Mouse (Mus musculus) CH12.LX (cell line): ENCODE data around the gene Stat6. TPM values are rescaled to one million over a fixed set of nuclear protein-coding genes. Genes with fewer than 3 reads are reported as not detected.

ENCODE experiments used
- DNase-seq: peaks from one replicate; pipeline ENCODE4 v3.0.0-alpha.2; 2013; ENCODE audit errors: extremely low read depth
- H3K27ac ChIP-seq: 2 replicates; pipeline ENCODE4 v1.5.1; 2012; ENCODE audit warnings: low read depth, mild to moderate bottlenecking, control low read depth, moderate library complexity; ENCODE audit not compliant: insufficient read depth
- H3K27me3 ChIP-seq: replicated peaks from 2 replicates; pipeline ENCODE3; 2012; ENCODE audit warnings: inconsistent platforms
- H3K36me3 ChIP-seq, 2 experiments: replicated peaks in 1 of 2; 2 replicates each; pipeline versions ENCODE3 to v1.6.1; 2012; ENCODE audit warnings: inconsistent platforms in 1 of 2, low read length in 1 of 2, mild to moderate bottlenecking in 1 of 2, mixed read lengths in 1 of 2, moderate library complexity in 1 of 2; ENCODE audit not compliant: control insufficient read depth in 1 of 2, insufficient read depth in 1 of 2
- H3K4me1 ChIP-seq, 2 experiments: 2 replicates each; pipeline ENCODE4 v1.6.1; 2012; ENCODE audit warnings: inconsistent platforms in 1 of 2, moderate library complexity in 1 of 2; ENCODE audit not compliant: insufficient read depth in 2 of 2, control insufficient read depth in 1 of 2
- H3K4me2 ChIP-seq: 2 replicates; pipeline ENCODE4 v1.6.1; 2012; ENCODE audit warnings: low read depth, mild to moderate bottlenecking, control low read depth; ENCODE audit not compliant: poor library complexity, insufficient read depth, severe bottlenecking
- H3K4me3 ChIP-seq, 3 experiments: fragments of 150-350 bp in 1 of 3; sonication (generic) in 1 of 3; replicated peaks in 1 of 3; 2 replicates each; pipeline versions ENCODE3 to v1.5.1; 2011 to 2012; ENCODE audit warnings: low read depth in 2 of 3, low read length in 2 of 3, mild to moderate bottlenecking in 2 of 3, moderate library complexity in 2 of 3, control low read depth in 1 of 3, improper control_type of control experiment in 1 of 3, inconsistent platforms in 1 of 3, mixed read lengths in 1 of 3; ENCODE audit not compliant: poor library complexity in 1 of 3
- H3K79me2 ChIP-seq: replicated peaks from 2 replicates; pipeline ENCODE4 v1.6.1; 2012; ENCODE audit warnings: mild to moderate bottlenecking, moderate library complexity; ENCODE audit not compliant: control insufficient read depth, poor library complexity, insufficient read depth, severe bottlenecking; ENCODE audit errors: extremely low read depth
- H3K9ac ChIP-seq: 2 replicates; pipeline ENCODE4 v1.6.1; 2012; ENCODE audit warnings: low read depth, mild to moderate bottlenecking, control low read depth, moderate library complexity; ENCODE audit not compliant: insufficient read depth
- H3K9me3 ChIP-seq: replicated peaks from 2 replicates; pipeline ENCODE3; 2012; ENCODE audit warnings: low read length, inconsistent platforms, mixed read lengths
- BHLHE40 ChIP-seq: IDR thresholded peaks from 2 replicates; pipeline ENCODE4 v1.6.1; 2011; ENCODE audit warnings: mild to moderate bottlenecking, low read depth, low read length, improper control_type of control experiment
- CHD1 ChIP-seq: IDR thresholded peaks from 2 replicates; pipeline ENCODE4 v1.6.1; 2012; ENCODE audit warnings: low read depth, low read length, improper control_type of control experiment, inconsistent platforms
- CHD2 ChIP-seq: IDR thresholded peaks from 2 replicates; pipeline ENCODE4 v1.6.1; 2011; ENCODE audit warnings: low read length, improper control_type of control experiment
- CTCF ChIP-seq, 2 experiments: IDR thresholded peaks in 1 of 2; conservative IDR thresholded peaks in 1 of 2; 2 replicates each; pipeline ENCODE4 v1.5.1; 2011 to 2012; ENCODE audit warnings: low read depth in 2 of 2, low read length in 2 of 2, improper control_type of control experiment in 1 of 2, inconsistent platforms in 1 of 2, mild to moderate bottlenecking in 1 of 2, moderate library complexity in 1 of 2
- ELF1 ChIP-seq: IDR thresholded peaks from 2 replicates; pipeline ENCODE4 v1.6.1; 2014; ENCODE audit warnings: low read depth, mild to moderate bottlenecking, inconsistent platforms, low read length, improper control_type of control experiment
- EP300 ChIP-seq: IDR thresholded peaks from 2 replicates; pipeline ENCODE4 v1.6.1; 2011; ENCODE audit warnings: low read length, improper control_type of control experiment
- ETS1 ChIP-seq: conservative IDR thresholded peaks from 2 replicates; pipeline ENCODE4 v1.6.1; 2012; ENCODE audit warnings: low read depth, mild to moderate bottlenecking, inconsistent platforms, low read length, improper control_type of control experiment, moderate library complexity
- GABPA ChIP-seq: IDR thresholded peaks from 2 replicates; pipeline ENCODE4 v1.6.1; 2012; ENCODE audit warnings: low read depth, low read length, improper control_type of control experiment, inconsistent platforms; ENCODE audit not compliant: insufficient replicate concordance
- JUN ChIP-seq: IDR thresholded peaks from 2 replicates; pipeline ENCODE4 v1.6.1; 2011; ENCODE audit warnings: low read depth, mild to moderate bottlenecking, low read length, improper control_type of control experiment, moderate library complexity; ENCODE audit not compliant: insufficient read depth
- JUND ChIP-seq: conservative IDR thresholded peaks from 2 replicates; pipeline ENCODE4 v1.6.1; 2011; ENCODE audit warnings: low read depth, low read length, improper control_type of control experiment
- KAT2A ChIP-seq: IDR thresholded peaks from 2 replicates; pipeline ENCODE4 v1.6.1; 2012; ENCODE audit warnings: low read length, improper control_type of control experiment, inconsistent platforms; ENCODE audit not compliant: insufficient replicate concordance
- MAFK ChIP-seq: IDR thresholded peaks from 2 replicates; pipeline ENCODE4 v1.6.1; 2011; ENCODE audit warnings: low read length, improper control_type of control experiment; ENCODE audit not compliant: insufficient replicate concordance
- MAX ChIP-seq: IDR thresholded peaks from 2 replicates; pipeline ENCODE4 v1.6.1; 2011; ENCODE audit warnings: low read length, improper control_type of control experiment
- MEF2A ChIP-seq: IDR thresholded peaks from 2 replicates; pipeline ENCODE4 v1.6.1; 2014; ENCODE audit warnings: low read depth, mild to moderate bottlenecking, inconsistent platforms, low read length, improper control_type of control experiment, borderline replicate concordance
- MXI1 ChIP-seq: IDR thresholded peaks from 2 replicates; pipeline ENCODE4 v1.6.1; 2011; ENCODE audit warnings: mild to moderate bottlenecking, low read depth, low read length, improper control_type of control experiment
- MYC ChIP-seq: IDR thresholded peaks from 2 replicates; pipeline ENCODE4 v1.6.1; 2011; ENCODE audit warnings: low read depth, mild to moderate bottlenecking, improper control_type of control experiment, low read length
- NELFE ChIP-seq: IDR thresholded peaks from 2 replicates; pipeline ENCODE4 v1.6.1; 2011; ENCODE audit warnings: low read depth, low read length, improper control_type of control experiment
- PAX5 ChIP-seq: IDR thresholded peaks from 2 replicates; pipeline ENCODE4 v1.6.1; 2012; ENCODE audit warnings: low read length, inconsistent platforms, mixed read lengths
- RAD21 ChIP-seq: IDR thresholded peaks from 2 replicates; pipeline ENCODE4 v1.6.1; 2011; ENCODE audit warnings: low read depth, mild to moderate bottlenecking, low read length, improper control_type of control experiment, moderate library complexity
- SIN3A ChIP-seq: IDR thresholded peaks from 2 replicates; pipeline ENCODE4 v1.6.1; 2012; ENCODE audit warnings: low read length, improper control_type of control experiment, inconsistent platforms
- SMC3 ChIP-seq: IDR thresholded peaks from 2 replicates; pipeline ENCODE4 v1.6.1; 2011; ENCODE audit warnings: low read depth, low read length, improper control_type of control experiment
- TBP ChIP-seq: conservative IDR thresholded peaks from 2 replicates; pipeline ENCODE4 v1.6.1; 2011; ENCODE audit warnings: low read depth, low read length, improper control_type of control experiment
- TCF12 ChIP-seq: IDR thresholded peaks from 2 replicates; pipeline ENCODE4 v1.6.1; 2014; ENCODE audit warnings: low read depth, mild to moderate bottlenecking, inconsistent platforms, low read length, improper control_type of control experiment
- UBTF ChIP-seq: IDR thresholded peaks from 2 replicates; pipeline ENCODE4 v1.6.1; 2012; ENCODE audit warnings: low read depth, mild to moderate bottlenecking, inconsistent platforms, low read length, improper control_type of control experiment, moderate library complexity
- USF1 ChIP-seq: IDR thresholded peaks from 2 replicates; pipeline ENCODE4 v1.6.1; 2014; ENCODE audit warnings: low read depth, mild to moderate bottlenecking, inconsistent platforms, low read length, improper control_type of control experiment
- USF2 ChIP-seq: conservative IDR thresholded peaks from 2 replicates; pipeline ENCODE4 v1.6.1; 2011; ENCODE audit warnings: low read depth, low read length, improper control_type of control experiment
- ZC3H11A ChIP-seq: IDR thresholded peaks from 2 replicates; pipeline ENCODE4 v1.6.1; 2012; ENCODE audit warnings: low read depth, mild to moderate bottlenecking, inconsistent platforms, low read length, improper control_type of control experiment
- ZMIZ1 ChIP-seq: IDR thresholded peaks from 2 replicates; pipeline ENCODE4 v1.6.1; 2012; ENCODE audit warnings: low read depth, mild to moderate bottlenecking, inconsistent platforms, low read length, improper control_type of control experiment
- ZNF384 ChIP-seq: IDR thresholded peaks from 2 replicates; pipeline ENCODE4 v1.6.1; 2012; ENCODE audit warnings: low read depth, low read length, improper control_type of control experiment, inconsistent platforms
- dilution Hi-C: fragments of 300-500 bp; cut with MboI; formaldehyde crosslinking; loops from 2 replicates; pipeline ENCODE4 v1.14.3; 2020; ENCODE audit warnings: low sequenced_read_pairs; ENCODE audit not compliant: extremely low pct_unique_long_range_greater_than_20kb, extremely low pct_ligation_motif_present
- in situ Hi-C: fragments of 300-500 bp; cut with MboI; formaldehyde crosslinking; loops from 3 replicates; pipeline ENCODE4 v1.14.3; 2019; ENCODE audit warnings: low sequenced_read_pairs, low pct_ligation_motif_present, low pct_unique_long_range_greater_than_20kb, mixed read lengths
- polyA plus RNA-seq: library from polyadenylated mRNA; unstranded; fragments of >175 nt; gene quantifications from 2 replicates; pipeline ENCODE4 v1.2.1, GENCODE M21; 2012; ENCODE audit warnings: low read depth; ENCODE audit not compliant: insufficient read length
- total RNA-seq, 2 experiments: library from RNA; depleted of rRNA; stranded (reverse); fragments of 300-350 nt in 1 of 2; fragments of >200 nt in 1 of 2; gene quantifications; 2 replicates each; pipeline ENCODE4 v1.2.3; 2012 to 2014

Gene Stat6
- total and polyA plus RNA-seq, 3 experiments = 71.5 to 76.6 (median 72.1) TPM

DNA sequence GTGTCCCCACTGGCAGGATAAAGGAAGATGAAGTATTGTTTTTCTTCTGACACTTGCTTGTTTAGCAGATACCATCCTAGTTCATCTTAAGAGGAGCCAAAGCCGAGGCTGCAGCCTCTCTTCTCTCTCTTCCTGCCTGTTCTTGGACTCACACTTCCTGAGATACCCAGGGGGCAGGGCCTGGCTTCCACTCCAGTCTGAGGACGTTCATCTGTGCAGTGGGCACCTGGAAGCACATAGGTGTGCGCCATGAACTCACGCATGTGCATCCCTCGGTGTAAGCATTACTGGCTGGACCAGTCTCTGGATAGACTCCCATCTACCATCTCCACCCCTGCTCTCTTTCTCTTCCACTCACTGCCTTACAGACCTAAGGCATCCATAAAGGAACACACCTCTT is 2.4 kb upstream of the Stat6 start:
- dilution Hi-C loops = no loop called here
- H3K4me1 ChIP-seq = peaks cover 9 to 18% of the 10 kb centered on the region in 2 experiments
- no peak overlapping the region for H3K4me3 ChIP-seq
- H3K4me2 ChIP-seq = no peak overlapping the region
- TF ChIP-seq MAX (no peak), MYC (no peak), BHLHE40 (no peak), USF2 (no peak)
- in situ Hi-C loops = no loop called here
- no peak overlapping the region for H3K9ac ChIP-seq
- peaks cover 16% of the 10 kb centered on the region for H3K79me2 ChIP-seq
- DNase-seq = no peak
- no peaks in the 10 kb centered on the region for H3K9me3 ChIP-seq
- H3K27me3 ChIP-seq = no peaks in the 10 kb centered on the region
- no peak overlapping the region for H3K27ac ChIP-seq
- H3K36me3 ChIP-seq = peaks cover 3 to 7% of the 10 kb centered on the region in 2 experiments

DNA sequence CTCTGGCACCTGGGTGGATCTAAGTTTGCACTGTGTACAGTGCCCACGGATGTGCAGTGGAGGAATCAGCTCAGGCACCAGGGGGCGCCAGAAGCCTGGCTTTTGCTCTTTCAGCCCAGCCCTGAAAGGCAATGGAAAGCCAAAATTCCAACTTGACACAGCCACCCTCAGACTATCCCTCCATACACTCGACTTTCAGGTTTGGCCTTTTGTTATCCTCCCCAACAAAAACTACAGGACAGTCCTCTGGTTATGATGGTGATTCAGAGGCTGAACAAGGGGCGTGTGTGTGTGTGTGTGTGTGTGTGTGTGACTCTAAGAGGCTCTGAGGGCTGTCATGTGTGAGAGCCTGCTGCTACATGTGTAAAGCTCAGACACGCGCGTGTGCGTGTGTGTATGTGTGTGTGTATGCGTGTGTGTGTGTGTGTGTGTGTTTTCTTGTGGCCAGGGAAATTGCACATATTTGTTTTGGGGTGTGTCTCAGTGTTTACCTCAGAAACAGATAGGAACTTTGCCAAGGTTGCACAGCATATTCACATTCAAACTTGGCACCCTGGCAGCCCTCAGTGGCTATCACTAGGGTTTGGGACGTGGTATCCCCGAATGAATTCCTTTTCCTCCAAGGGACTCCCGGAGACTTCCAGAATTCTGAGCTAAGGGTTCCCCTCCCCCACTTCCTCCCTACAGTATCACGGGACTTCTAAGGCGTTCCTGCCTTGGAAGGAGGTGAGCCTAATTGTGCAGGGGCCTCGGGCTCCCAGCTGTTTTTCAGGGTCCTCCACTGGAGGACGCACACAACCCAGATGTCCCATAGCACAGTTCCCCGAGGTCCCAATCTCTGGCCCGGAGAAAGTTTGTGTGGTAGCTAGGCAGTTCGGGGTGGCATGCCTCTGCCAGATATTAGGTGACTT is 670 bp upstream of the Stat6 start:
- peak overlapping the region; percentile 80 for H3K4me2 ChIP-seq
- no peaks in the 10 kb centered on the region for H3K9me3 ChIP-seq
- peak overlapping the region; percentile 84 for H3K27ac ChIP-seq
- DNase-seq = peak; percentile 79
- peaks cover 12 to 22% of the 10 kb centered on the region in 2 experiments for H3K36me3 ChIP-seq
- peak overlapping the region; percentile 60 to 86 (median 76) for H3K4me3 ChIP-seq
- H3K4me1 ChIP-seq = peaks cover 10 to 30% of the 10 kb centered on the region in 2 experiments
- peaks cover 16% of the 10 kb centered on the region for H3K79me2 ChIP-seq
- peak overlapping the region; percentile 91 for H3K9ac ChIP-seq
- in situ Hi-C loops = no loop called here
- no peaks in the 10 kb centered on the region for H3K27me3 ChIP-seq
- dilution Hi-C loops = no loop called here
- peak; percentile 47; the same call in 1 of the 2 replicates for TF ChIP-seq ELF1
- TF ChIP-seq MXI1 = peak; percentile 39; the same call in 1 of the 2 replicates
- peak; percentile 56; the same call in 1 of the 2 replicates for TF ChIP-seq MYC
- TF ChIP-seq ZC3H11A = peak; percentile 70
- TF ChIP-seq ETS1 = 0 out of 2 replicates have a peak, but pooled peaks have one; percentile 16
- no peak for TF ChIP-seq ZNF384
- peak; percentile 71 to 98 for TF ChIP-seq CTCF (conservative IDR thresholded peaks at IDR 0.05 in 1 of 2, IDR thresholded peaks at IDR 0.05 in 1 of 2; ENCODE audit: low read depth in 2 of 2, low read length in 2 of 2)
- peak; percentile 52; the same call in 1 of the 2 replicates for TF ChIP-seq MAX
- 0 out of 2 replicates have a peak, but pooled peaks have one; percentile 18 for TF ChIP-seq EP300
- 0 out of 2 replicates have a peak, but pooled peaks have one; percentile 30 for TF ChIP-seq TCF12
- TF ChIP-seq USF1 = no peak; the same call in 1 of the 2 replicates
- TF ChIP-seq CHD2 = peak; percentile 74
- no peak for TF ChIP-seq GABPA
- TF ChIP-seq MAFK = peak; percentile 46; the same call in 1 of the 2 replicates
- TF ChIP-seq TBP = no peak
- TF ChIP-seq JUND = 0 out of 2 replicates have a peak, but pooled peaks have one; percentile 31
- TF ChIP-seq KAT2A = no peak
- TF ChIP-seq BHLHE40 = peak; percentile 80
- TF ChIP-seq NELFE = peak; percentile 62
- TF ChIP-seq MEF2A = peak; percentile 52; the same call in 1 of the 2 replicates
- peak; percentile 95 for TF ChIP-seq SMC3
- no peak for TF ChIP-seq UBTF
- peak; percentile 62; the same call in 1 of the 2 replicates for TF ChIP-seq CHD1
- no peak for TF ChIP-seq JUN
- TF ChIP-seq PAX5 = no peak
- peak; percentile 47; the same call in 1 of the 2 replicates for TF ChIP-seq ZMIZ1
- peak; percentile 58 for TF ChIP-seq SIN3A
- peak; percentile 97 for TF ChIP-seq RAD21
